9 mouse cellular contexts compared by ENCODE assay signal in the genomic region with DNA sequence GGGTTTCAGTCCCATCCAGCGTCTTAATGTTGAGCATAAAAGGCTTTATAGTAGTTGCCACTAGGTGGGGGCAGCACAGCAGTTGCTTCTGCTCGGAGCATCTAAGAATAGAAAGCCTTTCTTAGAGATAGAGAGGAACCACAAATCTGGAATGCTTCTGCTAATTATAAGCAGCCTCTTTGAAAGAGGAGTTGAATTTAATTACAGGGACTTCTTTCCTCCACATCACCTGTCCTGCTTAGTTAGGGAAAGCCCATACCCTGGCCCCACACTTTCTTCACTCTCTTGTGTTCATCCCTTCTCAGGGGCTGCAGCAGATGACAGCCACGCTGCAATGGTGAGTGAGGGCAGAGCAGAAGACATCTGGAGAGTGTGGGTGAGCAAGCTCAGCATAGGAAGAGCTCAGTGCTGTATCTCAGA. TPM values are rescaled to one million over a fixed set of nuclear protein-coding genes. Genes with fewer than 3 reads are reported as not detected.
DNase-seq lines count a peak whose midpoint lies in the region.
"Had no signal": no experiment of that assay in that cellular context is flagged by ENCODE, and none has a peak within 500 bp of the region (broad histone marks: within the 10 kb centered on the region; RNA-seq: fewer than 3 reads in every experiment).

No protein-coding gene starts in this region.

- DNase-seq in cerebellum, postnatal 10 days, result peak; percentile 75 to 78
- DNase-seq in cerebellum, adult 11-12 months, result no peak
- DNase-seq in thymus, postnatal 14 days, result peak; percentile 5
- no peak for DNase-seq in thymus, adult 18-20 months
- DNase-seq in left cerebral cortex, adult 11 months (ENCODE audit: low spot score), result peak; percentile 53
- peak; percentile 73 for DNase-seq in right cerebral cortex, adult 18-20 months
- DNase-seq in gastrocnemius, postnatal 4 days (ENCODE audit: low spot score in 2 of 2), result no peak
- DNase-seq in spleen, postnatal 14 days (ENCODE audit: low spot score in 2 of 2), result no peak
- DNase-seq: liver, embryonic 13.5 days had no signal

RNA-seq across cellular contexts. Expression of a gene that starts 47.3 kb away (rescaled TPM):
- 1 to 10 TPM; 1.2 to 1.5 TPM for total RNA-seq in gastrocnemius, postnatal 4 days (2021)

Comparison
In these comparisons a context has a peak if more than half of its experiments do, and no peak if none do; other contexts are left out.
1. DNase-seq: peak in cerebellum, postnatal 10 days (2 of 2), thymus, postnatal 14 days (single experiment), left cerebral cortex, adult 11 months (single experiment) and right cerebral cortex, adult 18-20 months (single experiment); none in cerebellum, adult 11-12 months (single experiment), thymus, adult 18-20 months (0 of 2), gastrocnemius, postnatal 4 days (0 of 2) and spleen, postnatal 14 days (0 of 2).